In genomic region chr1:128575096-128575495, GRCm38 (mm10) we compare ENCODE assay signal across 14 mouse cellular contexts.
"Had no signal": no experiment of that assay in that cellular context is flagged by ENCODE, and none has a peak within 500 bp of the region (broad histone marks: within the 10 kb centered on the region; RNA-seq: fewer than 3 reads in every experiment).

No protein-coding gene starts in this region.

- H3K9ac ChIP-seq: liver, embryonic 13.5 days; liver, embryonic 15.5 days; lung, embryonic 14.5 days; midbrain, embryonic 12.5 days; neural tube, embryonic 12.5 days; stomach, embryonic 15.5 days had no signal

- DNase-seq: liver, embryonic 13.5 days; lung, adult 18-20 months; lung, embryonic 14.5 days; lung, postnatal 14 days; lung, postnatal 36 days; midbrain, embryonic 14.5 days; thymus, adult 18-20 months; thymus, postnatal 14 days; thymus, postnatal 36 days had no signal

- H3K4me2 ChIP-seq: liver, embryonic 13.5 days; liver, embryonic 15.5 days; lung, embryonic 14.5 days; midbrain, embryonic 12.5 days; neural tube, embryonic 12.5 days; stomach, embryonic 15.5 days had no signal

- H3K4me1 ChIP-seq: liver, embryonic 13.5 days; liver, embryonic 15.5 days; stomach, embryonic 15.5 days had no signal

- H3K27ac ChIP-seq: liver, embryonic 13.5 days; liver, embryonic 15.5 days; macrophage; midbrain, embryonic 12.5 days; neural tube, embryonic 12.5 days; stomach, embryonic 15.5 days had no signal

- H3K4me3 ChIP-seq: liver, embryonic 13.5 days; liver, embryonic 15.5 days; midbrain, embryonic 12.5 days; neural tube, embryonic 12.5 days; stomach, embryonic 15.5 days had no signal

- H3K36me3 ChIP-seq: liver, embryonic 13.5 days; liver, embryonic 15.5 days; midbrain, embryonic 12.5 days; neural tube, embryonic 12.5 days; stomach, embryonic 15.5 days had no signal

- H3K9me3 ChIP-seq: liver, embryonic 13.5 days; liver, embryonic 15.5 days; midbrain, embryonic 12.5 days; neural tube, embryonic 12.5 days; stomach, embryonic 15.5 days had no signal

- H3K27me3 ChIP-seq: liver, embryonic 13.5 days; liver, embryonic 15.5 days; midbrain, embryonic 12.5 days; neural tube, embryonic 12.5 days; stomach, embryonic 15.5 days had no signal
